Mouse (Mus musculus) urinary bladder, postnatal 10 days (tissue): ENCODE measurements around the gene Cfl2.
"Not testable (repeated sequence)": the region's sequence is repeated elsewhere in the genome, so short reads cannot be mapped to it uniquely, and the experiment has no call there.

Source experiments
- DNase-seq: peaks from one replicate; pipeline ENCODE4 v3.0.0; 2022; ENCODE audit warnings: low spot score

The Cfl2 gene

GRCm38 (mm10) chr12:54862606-54863535, at the start of gene Cfl2:
TSS of gene Cfl2 (minus strand) at chr12:54862877.
- DNase-seq = peak; percentile 46

- DNase-seq = no peak
These were observed 47.7 kb upstream of the Cfl2 start for GRCm38 (mm10) chr12:54910387-54910786.

GRCm38 (mm10) chr12:54892559-54892958, 29.9 kb upstream of the Cfl2 start:
- DNase-seq = not testable (repeated sequence)

- no peak for DNase-seq
These were observed 27.7 kb upstream of the Cfl2 start for GRCm38 (mm10) chr12:54890426-54890825.

GRCm38 (mm10) chr12:54887580-54888127, 25.0 kb upstream of the Cfl2 start:
- no peak for DNase-seq

GRCm38 (mm10) chr12:54879630-54880029, 17.0 kb upstream of the Cfl2 start:
- DNase-seq = no peak

GRCm38 (mm10) chr12:54879211-54879610, 16.5 kb upstream of the Cfl2 start:
- DNase-seq = no peak

GRCm38 (mm10) chr12:54877875-54878274, 15.2 kb upstream of the Cfl2 start:
- DNase-seq = no peak

- DNase-seq = no peak
These were observed 14.2 kb upstream of the Cfl2 start for GRCm38 (mm10) chr12:54876879-54877278.

- no peak for DNase-seq
These were observed 12.0 kb upstream of the Cfl2 start for GRCm38 (mm10) chr12:54874711-54875110.

GRCm38 (mm10) chr12:54861991-54862605, 579 bp downstream of the Cfl2 start:
- peak; percentile 15 for DNase-seq

GRCm38 (mm10) chr12:54859531-54859930, 3.1 kb downstream of the Cfl2 start:
- DNase-seq = no peak

GRCm38 (mm10) chr12:54850551-54850950, 12.1 kb downstream of the Cfl2 start:
- no peak for DNase-seq

- DNase-seq = no peak
These were observed 18.3 kb downstream of the Cfl2 start for GRCm38 (mm10) chr12:54844415-54844814.

GRCm38 (mm10) chr12:54841576-54841975, 21.1 kb downstream of the Cfl2 start:
- DNase-seq = no peak

- DNase-seq = no peak
These were observed 22.9 kb downstream of the Cfl2 start for GRCm38 (mm10) chr12:54839815-54840214.

- DNase-seq = no peak
These were observed 23.7 kb downstream of the Cfl2 start for GRCm38 (mm10) chr12:54838931-54839330.

GRCm38 (mm10) chr12:54835608-54836570, 26.8 kb downstream of the Cfl2 start:
- DNase-seq = no peak

GRCm38 (mm10) chr12:54834925-54835447, 27.7 kb downstream of the Cfl2 start:
- DNase-seq = peak; percentile 38

GRCm38 (mm10) chr12:54833856-54834399, 28.7 kb downstream of the Cfl2 start:
- DNase-seq = no peak

- DNase-seq = not testable (repeated sequence)
These were observed 30.8 kb downstream of the Cfl2 start for GRCm38 (mm10) chr12:54831927-54832326.
